Mouse (Mus musculus) frontal cortex, adult (tissue): ENCODE measurements around the gene Prkn.

Experiments used
- ATAC-seq: cut with Nextera tagmentation; 2 replicates; pipeline ENCODE4 v1.9.2; 2017; ENCODE audit warnings: mild to moderate bottlenecking, moderate library complexity, mixed read lengths; ENCODE audit not compliant: low TSS enrichment

Prkn gene

DNA sequence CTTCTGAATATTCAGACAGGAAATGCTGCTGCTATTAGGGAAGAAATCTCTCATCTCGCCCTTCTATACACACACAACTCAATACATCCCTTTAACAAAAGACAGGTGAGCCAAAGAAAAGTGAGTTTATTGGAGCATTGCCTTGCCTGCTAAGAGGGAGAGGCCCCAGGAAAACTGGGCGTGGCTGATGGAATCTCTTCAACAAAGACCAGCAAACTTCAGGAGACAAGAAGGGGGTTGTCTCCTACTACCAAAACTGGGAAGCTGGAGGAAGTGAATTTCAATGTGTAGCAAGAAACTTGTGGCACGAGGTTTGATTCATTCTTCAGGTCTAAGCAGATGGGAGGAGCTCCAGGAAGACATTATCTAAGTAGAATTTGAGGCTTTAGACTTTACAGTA, 989.3 kb downstream of the Prkn start:
- no peak for ATAC-seq

DNA sequence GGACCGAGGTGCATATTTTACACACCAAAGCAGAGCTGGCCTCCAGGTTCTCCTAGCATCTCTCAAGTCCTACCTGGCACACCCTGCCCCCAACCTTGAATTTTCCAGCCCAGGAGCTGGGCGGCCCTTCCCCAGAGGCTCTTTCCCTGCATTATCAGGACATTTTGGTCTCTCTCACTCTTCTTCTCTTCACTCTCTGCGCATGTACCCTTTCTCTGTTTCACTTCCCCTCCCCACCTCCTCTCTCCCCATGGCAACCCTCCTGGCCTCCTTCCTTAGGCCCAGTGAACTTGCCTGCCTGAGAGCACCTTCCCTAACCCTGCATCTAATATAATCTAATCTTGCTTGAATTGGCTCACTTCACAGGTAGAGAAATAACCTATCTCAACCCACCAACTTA, 996.9 kb downstream of the Prkn start:
- no peak for ATAC-seq

DNA sequence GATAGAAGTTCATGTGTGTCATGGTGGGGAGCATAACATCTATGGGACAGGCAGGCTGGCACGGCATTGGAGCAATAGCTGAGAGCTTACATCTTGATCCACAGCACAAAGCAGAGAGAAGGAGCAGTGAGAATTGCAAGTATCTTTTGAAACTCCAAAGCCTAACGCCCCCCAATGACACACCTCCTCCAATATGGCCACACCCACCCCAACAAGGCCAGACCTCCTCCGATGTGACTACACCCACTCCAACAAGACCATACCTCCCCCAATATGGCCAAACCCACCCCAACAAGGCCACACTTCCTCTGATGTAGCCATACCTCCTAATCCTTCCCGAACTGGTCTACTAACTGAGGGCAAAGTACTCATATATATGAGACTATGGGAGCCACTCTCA, 1004.3 kb downstream of the Prkn start:
- no peak for ATAC-seq

DNA sequence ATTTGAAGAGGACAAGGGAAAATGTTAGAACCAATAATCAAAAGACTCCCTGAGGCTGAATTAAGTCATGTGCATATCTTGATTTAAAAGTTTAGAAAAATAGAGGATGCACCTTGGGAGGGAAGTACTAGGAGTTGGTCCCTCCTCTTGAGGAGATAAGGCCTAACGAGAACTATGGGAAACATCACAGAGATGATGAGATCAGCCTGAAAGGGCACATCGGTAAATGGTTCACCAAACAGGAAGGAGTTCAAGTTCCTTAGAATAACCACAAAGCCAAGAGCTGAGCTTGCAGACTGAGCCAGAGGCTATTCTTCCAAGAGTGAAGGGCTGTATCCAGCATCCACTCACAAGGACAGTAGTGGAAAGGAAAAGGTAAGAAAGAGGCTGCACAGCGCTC, 1004.8 kb downstream of the Prkn start:
- no peak for ATAC-seq

DNA sequence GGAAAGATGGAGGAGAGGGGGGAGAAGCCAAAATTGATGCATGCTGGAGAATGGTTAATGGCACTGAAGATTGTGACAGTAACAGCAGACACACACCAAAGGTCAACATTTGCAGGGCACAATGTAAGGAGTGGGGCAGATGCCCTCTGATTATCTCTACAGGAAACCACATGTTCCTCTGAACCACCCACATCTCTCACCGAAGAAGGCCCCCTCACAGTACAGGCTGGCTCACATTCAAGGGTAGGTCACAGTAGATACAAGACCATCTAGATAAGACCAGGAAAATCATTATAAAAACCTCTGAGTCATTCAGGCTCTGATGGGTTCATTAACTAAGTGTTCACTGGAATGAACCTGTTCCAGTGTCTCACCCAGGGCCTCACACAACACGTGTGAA, 1005.3 kb downstream of the Prkn start:
- no peak for ATAC-seq

DNA sequence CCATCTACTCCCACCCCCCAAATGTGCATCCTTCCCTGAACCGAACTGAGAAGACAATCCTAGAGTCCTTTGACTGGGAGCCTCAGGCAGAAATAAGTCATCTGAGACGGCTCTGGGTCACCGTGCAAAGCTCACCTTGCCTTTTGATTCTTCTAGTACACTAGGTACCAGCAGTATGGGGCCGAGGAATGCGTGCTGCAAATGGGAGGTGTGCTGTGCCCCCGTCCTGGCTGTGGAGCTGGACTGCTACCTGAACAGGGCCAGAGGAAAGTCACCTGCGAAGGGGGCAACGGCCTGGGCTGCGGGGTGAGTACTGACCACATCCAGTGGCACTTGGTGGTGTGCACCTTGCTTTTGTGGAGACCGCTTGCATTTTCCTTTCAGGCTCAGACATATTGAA, 1014.4 kb downstream of the Prkn start:
- ATAC-seq = no peak

DNA sequence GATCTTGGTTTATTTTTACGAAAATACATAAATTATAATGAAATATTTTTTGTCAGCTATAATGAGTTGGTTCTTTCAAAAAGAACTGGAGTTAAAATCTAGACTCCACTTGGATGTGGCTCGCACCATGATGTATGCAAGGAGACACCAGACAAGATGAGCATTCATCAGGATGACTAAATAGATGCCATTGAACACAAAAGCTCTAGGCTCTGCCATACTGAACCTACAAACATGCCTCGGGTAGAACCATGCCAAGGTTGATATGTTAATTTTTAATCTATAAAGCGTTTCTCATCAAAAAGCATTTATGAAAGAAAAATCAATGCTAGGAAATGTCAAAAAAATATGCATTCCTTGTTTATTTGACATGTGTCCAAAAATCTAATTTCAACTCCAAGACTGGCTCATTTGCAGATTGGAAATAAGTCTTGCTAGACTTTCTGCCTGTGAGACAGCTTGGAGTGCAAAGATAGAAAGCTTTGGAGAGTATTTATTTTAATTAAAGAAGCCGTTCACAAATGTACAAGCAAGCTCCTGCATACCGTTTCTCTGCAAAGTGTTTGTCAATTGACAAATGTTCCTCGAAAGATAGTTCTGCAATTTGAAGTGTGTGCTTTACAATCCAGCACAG, 1018.7 kb downstream of the Prkn start:
- peak; percentile 34 for ATAC-seq

DNA sequence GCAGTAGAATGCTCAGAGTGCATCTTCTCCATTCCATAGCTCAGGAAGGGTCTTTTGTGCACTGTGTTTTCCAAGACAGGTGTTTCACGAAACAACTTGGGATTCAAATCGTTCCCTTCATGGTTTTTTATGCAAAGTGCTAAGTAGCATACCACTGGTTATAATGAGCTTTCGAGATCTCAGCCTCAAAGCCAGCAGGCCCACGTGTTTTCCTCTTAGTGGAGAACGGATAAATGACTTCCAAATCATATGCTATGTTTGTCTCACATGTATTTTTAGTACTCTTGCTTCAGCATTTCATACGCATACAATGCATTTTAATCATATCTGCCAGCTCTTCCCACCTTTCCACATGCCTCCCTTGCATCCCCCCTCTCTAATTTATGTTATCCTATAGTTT, 1021.0 kb downstream of the Prkn start:
- ATAC-seq = peak; percentile 67; the same call in 1 of the 2 replicates

DNA sequence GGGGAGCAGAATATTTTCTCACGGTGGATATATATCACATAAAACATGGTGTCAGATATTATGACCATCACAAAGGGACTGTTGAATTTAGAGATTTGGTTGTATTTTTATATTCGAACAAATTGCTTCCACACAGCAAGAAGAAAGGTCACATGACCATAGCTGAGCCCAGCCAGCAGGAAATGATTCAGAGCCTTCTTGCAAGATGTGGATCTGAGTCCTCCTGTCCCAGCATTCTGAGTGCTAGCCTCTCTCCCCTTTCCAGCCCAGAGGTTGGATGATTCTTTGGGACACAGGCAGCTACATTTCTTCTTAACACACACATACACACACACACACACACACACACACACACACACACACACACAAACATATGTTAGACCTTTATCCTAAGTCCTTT, 1022.2 kb downstream of the Prkn start:
- no peak for ATAC-seq

DNA sequence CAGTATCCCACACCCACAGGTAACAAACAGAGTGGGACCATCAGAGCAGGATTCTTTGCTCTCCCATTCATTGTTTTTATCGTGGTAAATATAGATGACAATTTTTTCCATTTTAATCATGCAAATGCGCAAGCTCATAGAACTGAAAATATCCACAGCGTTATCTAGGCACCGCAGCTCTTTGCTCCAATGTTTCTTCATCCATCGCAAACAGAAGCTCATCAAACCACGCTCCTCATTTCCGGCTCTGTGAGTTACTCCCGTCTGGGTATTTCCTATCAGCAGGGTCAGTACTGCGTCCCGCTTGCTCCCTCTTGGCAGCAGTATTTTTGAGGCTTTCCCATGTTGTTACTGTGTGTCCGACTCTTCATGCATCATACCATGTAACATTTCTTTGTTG, 1022.8 kb downstream of the Prkn start:
- no peak for ATAC-seq

DNA sequence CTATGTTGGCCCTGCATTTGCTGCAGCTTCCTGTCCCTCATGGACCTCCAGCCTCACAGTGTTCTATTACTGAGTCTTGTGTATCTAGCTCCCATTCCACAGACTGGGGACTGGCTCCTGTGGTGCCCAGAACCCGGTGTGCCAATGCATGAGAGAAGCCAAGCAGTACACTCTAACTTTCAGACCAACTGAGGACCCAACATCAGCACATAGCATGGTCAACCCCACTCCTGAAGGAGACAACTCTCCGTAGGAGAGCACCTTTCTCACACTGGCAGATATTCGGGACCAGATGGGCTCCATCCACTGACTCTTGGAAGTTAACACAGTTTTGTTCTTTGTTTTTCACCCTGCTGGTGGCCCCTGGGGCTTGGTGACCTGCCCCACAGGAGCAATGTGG, 1026.0 kb downstream of the Prkn start:
- no peak for ATAC-seq

DNA sequence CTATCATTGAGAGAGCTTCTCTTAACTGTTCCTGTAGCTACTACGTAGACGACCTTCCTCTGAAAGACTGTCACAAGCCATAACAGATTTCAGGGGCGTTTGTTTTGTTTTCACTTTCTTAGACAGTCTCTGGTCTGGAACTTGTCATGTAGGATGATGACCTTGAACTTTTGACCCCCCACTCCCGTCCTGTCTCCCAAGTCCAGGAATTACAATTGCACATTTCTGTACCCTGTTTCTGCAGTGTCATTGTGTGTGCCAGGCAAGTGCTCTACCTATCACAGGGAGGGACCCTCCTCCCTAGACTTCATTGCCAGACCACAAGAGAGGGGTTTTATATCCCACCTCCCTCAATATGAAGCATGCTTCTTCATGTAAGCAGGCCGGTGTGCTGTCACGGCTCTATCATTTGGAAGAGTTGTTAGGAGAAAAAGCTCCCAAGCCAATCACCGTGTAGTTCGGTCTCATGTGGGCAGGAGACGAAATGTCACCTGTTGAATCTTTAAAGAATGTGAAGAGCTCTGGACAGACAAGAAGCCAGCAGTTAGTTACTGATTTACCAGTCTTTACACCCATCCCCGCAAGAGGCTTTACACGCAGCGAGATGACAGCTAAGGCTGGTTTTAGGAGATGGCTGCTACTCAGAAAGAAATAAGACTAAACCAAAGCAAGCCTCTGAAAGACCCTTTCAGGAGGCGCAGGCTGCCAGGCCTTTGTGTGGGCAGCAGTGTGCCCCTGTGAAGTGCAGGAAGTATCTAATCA, 1027.3 kb downstream of the Prkn start:
- no peak for ATAC-seq

DNA sequence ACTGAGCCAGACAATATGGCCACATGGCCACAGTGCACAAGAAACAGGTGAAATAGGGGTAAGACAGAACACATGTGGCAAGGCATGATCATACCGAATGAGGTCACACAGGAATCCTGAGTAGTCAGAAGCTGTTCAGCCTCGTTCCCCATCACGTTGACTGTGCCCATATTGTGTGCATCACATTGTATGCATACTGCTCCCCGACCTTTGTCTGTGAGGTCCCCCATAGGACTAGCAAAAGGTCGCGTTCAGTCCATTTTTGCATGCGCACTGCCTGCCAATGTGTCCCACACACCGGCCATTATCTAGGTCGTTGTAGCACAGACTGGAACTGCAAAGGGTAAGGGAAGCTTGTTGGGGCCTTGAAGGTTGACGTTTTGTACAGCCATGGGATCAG, 1030.4 kb downstream of the Prkn start:
- no peak for ATAC-seq

DNA sequence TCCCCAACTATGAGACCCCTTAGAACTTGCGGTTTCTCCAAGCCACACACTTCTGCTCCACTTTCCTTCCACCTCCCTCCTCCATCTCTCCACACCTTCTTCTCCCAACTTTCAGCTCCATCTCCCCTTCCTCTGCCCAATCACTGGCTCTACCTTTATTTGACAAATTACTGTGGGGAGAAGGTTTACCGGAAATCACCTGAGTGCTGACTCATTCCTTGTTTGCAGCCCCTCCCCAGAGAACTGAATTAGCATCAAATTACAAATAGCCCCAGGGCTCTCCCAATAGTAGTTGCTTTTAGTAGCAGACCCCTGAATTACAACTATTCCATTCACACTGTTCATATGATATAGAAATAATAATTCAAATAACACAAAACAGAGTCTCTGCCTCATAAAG, 1036.1 kb downstream of the Prkn start:
- ATAC-seq = no peak

DNA sequence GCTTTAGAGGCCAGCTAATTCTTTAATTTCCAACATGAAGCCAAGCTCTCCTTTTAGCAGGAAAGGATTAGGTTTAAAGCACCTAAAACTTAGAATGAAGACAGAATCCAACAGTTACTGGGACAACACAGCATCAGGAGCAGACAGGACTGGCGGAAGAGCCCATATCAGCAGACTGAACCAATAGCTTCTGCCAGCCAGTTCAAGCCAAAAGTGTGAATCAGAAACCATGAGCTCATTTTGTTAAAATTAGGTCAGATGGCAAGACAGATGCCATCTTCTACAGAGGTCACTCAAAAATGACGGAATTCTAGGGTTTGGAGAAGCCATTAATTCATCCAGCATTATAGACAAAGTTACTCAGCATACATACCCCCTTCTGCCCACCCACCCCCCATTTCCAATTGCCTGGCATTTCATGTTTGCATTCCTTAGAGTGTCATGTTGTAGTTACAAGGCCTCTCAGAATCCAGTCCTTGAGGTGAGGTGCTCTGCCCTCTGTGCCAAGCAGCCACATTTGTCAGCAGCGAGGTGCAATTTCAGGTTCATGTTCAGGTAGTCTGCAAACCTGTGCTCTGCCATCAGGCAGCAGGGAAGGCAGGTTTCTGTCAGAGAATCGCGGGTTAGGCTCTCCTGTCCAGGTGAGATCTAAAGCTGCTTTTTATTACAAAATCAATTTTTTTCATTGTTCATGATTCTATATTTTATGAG, 1041.1 kb downstream of the Prkn start:
- ATAC-seq = no peak

DNA sequence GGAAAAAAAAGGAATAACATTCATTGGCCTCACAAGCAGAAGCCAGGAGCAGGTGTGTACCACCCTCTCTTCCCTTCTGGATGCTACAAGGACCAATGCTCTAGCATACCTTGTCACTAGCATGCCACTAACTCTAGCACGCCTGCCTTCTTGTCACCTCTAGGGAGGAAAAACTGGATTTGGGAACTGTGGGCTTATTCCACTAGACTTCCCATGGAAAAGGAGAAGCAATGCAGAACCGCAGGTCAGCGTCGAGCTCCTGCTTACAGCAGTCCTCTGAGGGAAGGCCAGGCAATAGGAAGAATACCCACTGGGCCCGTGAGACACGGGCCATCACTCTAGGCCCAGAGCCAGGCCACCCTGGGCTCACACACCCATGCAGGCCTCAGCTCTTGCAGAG, 1045.4 kb downstream of the Prkn start:
- no peak for ATAC-seq

DNA sequence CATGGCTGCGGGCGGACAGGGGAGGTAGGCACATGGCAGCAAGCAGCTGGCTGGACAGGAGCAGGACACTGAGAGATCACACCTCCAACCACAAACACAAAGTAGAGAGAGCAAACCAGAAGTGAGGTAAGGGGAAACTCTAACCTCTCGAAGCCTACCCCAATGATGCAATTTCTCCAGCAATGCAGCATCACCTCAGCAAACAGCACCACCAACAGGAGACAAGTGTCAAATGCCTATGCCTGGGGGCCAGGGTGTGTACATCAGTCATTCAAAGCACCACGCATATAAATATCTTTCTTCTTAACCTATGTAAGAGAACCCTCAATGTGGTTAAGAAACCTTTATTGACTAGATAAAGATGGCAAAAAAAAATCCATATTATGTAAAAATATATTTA, 1046.8 kb downstream of the Prkn start:
- ATAC-seq = no peak

DNA sequence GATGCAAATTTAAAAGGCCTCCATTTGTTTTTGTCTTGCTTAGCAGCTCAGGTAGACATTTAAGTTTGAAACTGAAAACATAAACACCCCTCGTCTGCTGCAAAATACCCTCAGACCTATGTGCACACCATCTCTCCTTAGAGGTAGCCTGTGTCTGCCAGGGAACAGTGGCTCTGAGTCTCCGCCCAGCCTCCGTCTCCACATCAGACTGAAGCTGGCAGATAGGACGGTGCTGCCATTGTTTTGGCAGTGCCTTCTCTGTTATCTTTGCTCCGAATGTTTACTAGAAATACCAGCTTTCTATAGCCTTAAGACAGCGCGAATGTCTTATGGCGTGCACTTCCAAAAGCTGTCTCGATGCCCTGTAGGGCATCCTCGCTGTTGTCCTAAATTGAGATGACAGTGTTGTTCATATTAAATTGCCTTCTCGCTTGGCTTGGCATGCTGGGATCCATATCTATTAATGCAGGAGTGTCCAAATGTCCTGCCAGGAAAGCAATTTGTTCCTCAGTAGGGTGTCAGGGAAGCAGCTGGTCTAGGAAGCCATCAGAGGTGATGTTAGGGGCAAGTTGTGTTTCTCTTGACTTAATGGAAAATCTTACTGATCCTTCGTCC, 1047.5 kb downstream of the Prkn start:
- ATAC-seq = no peak

DNA sequence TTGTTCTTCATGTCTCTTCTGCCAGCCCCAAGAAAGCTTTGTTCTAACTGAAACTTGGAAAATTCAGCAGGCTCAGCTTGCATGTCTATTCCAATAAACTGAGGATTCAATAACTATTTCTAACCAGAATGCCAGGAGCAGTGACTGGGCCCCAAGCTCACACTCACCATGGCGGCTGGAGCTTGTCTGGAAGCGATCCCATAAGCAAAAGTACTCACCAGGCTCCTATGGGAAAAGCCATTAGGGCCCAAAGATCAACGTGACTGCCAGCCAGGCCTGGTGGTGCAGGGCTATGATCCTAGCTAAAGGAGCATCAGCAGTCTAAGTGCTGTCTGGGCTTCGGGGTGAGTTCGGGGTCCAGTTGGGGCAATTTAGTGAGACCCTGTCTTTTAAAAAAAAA, 1048.6 kb downstream of the Prkn start:
- ATAC-seq = no peak

DNA sequence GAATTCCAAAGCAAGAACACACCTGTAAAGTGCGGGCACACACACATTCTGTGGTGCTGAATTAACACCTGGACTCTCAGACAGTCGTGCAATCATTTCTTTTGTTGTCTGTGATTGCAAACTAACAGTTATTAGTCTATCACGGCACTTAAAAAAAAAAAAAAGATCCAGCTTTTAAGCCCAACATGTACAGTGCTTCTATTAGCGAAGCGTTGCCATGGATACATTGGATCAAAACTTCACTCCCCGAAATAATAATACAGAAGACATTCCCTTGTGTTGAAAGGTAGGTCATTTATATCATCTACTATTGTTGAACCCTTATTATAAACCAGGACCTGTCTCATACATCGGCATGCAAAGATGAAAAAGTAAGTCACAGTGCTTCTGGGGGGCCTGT, 1060.1 kb downstream of the Prkn start:
- ATAC-seq = no peak

DNA sequence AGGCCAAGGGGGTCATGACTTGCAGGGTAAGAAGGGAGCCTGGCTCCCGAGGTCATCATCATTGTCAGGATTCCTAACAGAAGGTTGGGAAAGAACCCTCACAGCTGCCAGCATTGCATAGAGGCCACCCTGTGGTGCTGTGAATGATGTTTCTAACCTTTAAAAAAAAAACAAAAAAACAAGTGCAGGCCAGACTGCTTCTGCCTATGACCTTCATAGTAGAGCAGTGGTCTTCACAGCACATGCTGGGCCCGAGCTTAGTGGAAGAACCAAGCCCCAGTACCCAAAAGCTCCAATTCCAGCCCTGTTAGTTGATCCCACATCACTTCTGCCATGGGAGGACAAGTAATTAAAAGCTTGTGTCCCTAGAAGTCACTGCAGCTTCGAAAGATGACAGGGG, 1061.5 kb downstream of the Prkn start:
- ATAC-seq = no peak

DNA sequence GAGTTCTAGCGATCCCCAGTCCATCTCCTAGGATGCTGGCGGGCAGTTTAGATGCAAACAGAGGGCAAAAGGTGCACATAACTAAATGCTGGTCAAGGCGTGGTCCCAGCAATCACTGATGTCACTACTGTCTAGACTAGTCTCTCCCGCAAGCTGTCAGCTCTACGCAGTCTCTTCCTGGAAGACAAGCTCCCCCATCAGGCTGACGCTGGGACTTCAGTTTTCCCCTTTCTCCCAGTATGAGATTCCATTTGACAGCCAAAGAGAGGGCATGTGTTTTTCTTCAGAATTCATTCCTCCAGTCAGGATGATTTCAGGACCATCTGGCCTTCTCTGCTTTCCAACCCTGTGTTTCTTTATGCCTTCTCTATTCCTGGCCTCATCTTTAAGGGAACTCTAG, 1062.8 kb downstream of the Prkn start:
- 0 out of 2 replicates have a peak, but pooled peaks have one; percentile 65 for ATAC-seq
